Mouse (Mus musculus) urinary bladder, postnatal 36 days (tissue): ENCODE results near the gene Unc93a.
"Not testable (repeated sequence)": the region's sequence is repeated elsewhere in the genome, so short reads cannot be mapped to it uniquely, and the experiment has no call there.

Source experiments
- DNase-seq, 2 experiments: peaks; one replicate each; pipeline ENCODE4 v3.0.0; 2022; ENCODE audit warnings: low spot score in 2 of 2, mixed read lengths in 1 of 2

The Unc93a gene

DNA sequence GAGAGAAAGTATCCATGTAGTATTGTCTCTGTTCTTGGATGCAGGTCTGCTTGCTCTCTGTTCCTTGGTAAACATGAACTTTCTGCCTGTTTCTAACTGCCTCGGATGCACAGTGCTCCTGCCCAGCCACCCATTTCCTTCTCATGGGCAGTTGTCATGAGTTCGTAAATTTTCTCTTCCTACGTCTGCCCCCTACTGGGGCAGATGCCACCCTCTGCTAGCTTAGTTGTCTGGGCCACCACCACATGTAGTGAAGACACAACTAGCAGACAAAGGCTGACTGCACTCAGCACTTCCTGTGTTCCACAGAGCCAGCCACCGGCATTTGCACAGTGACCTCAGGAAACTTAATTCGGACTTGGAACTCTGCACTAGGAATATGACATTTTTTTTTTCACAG lies 62.4 kb downstream of the Unc93a start:
- not testable (repeated sequence) for DNase-seq

GRCm38 (mm10) chr17:13067864-13068385 lies 63.7 kb downstream of the Unc93a start:
- DNase-seq = not testable (repeated sequence)

- not testable (repeated sequence) for DNase-seq
Measured at GRCm38 (mm10) chr17:13062882-13063281, 68.7 kb downstream of the Unc93a start.

DNA sequence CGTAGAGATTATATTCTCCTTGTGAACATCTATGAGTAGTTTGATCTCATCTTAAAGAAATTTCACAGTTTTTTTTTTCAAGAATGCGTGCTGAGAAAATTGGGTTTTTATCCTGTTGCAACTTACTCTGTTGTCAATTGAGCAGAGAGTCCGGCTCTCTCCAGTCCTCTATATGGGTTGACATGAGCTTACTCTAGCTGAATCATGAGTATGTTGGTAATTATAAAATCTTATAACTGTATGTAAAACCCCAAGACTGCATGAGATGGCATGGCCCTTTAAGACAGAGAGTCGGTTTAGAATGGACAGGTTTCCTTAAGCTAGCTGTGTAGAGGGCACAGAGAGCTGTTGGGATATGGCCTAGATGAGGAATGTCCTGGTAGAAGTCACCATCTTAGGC lies 70.8 kb downstream of the Unc93a start, which contains the start of gene Tcp10b:
TSS of gene Tcp10b (plus strand) at position 301 of the 400 bp plus-strand sequence.
- DNase-seq = not testable (repeated sequence)
